Mouse (Mus musculus): ENCODE measurements around the gene Fchsd2.

DNA sequence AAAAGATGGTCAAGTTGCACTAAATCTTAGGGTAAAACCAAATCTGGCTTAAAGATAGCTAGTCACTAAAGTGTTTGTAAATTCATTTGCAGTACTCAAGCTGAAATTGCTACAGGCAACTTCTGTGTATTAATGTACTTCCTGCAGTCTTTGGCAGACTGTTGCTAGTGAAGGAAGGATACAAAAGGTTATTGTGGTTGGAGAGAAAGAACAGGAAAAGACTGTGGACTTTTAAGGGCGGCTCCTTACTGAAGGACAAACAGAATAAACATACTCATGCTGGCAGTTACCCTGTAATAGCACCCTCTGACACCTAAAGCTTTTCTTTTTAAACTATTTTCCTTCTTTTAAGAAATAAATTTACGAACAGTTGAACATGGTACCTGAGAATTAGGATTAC is 50.2 kb downstream of the Fchsd2 start:
- TF ChIP-seq POLR2A (IDR thresholded peaks at IDR 0.05; ENCODE audit: insufficient read depth, low read depth, low read length) (no peak), CTCF (IDR thresholded peaks at IDR 0.05; ENCODE audit: insufficient read depth, low read depth, low read length) (no peak)
